Mouse (Mus musculus) brain, embryonic 14.5 days (tissue): Measurements from ENCODE around the gene Rpl7l1.

ENCODE experiments used
- CTCF ChIP-seq: fragments of 200-500 bp; IDR thresholded peaks from 2 replicates; pipeline ENCODE4 v1.5.1; 2012; ENCODE audit warnings: inconsistent platforms, mild to moderate bottlenecking, moderate library complexity, borderline replicate concordance; ENCODE audit not compliant: insufficient read depth, insufficient read length; ENCODE audit errors: extremely low read depth
- POLR2A ChIP-seq: fragments of 200-500 bp; IDR thresholded peaks from 2 replicates; pipeline ENCODE4 v1.6.1; 2012; ENCODE audit warnings: mild to moderate bottlenecking, inconsistent platforms, borderline replicate concordance; ENCODE audit not compliant: poor library complexity, insufficient read depth, insufficient read length, severe bottlenecking; ENCODE audit errors: extremely low read depth

- TF ChIP-seq CTCF (no peak), POLR2A (no peak)
Observed at GRCm38 (mm10) chr17:46814497-46814896, 32.0 kb upstream of the Rpl7l1 start.
